Mouse (Mus musculus) liver, embryonic 11.5 days (tissue): ENCODE measurements at regions not wholly inside any gene's neighbourhood (a gene's known extent, or its start where the extent isn't known, plus 50 kb on each side); places are given as distances from the start of the nearest gene placed in this dataset.

Source experiments
- ATAC-seq: fragments of 200-750 bp; cut with Nextera tagmentation; replicated peaks from 2 replicates; pipeline ENCODE4 v1.8.0; 2017; ENCODE audit warnings: moderate number of reproducible peaks, mild to moderate bottlenecking, moderate TSS enrichment, moderate library complexity; ENCODE audit not compliant: low FRiP score
- DNase-seq: peaks from one replicate; pipeline ENCODE4 v3.0.0-alpha.2; 2017; ENCODE audit warnings: low spot score
- H3K27ac ChIP-seq: fragments of 300-500 bp; sonication (generic); 2 replicates; pipeline ENCODE4 v1.5.1; 2014; ENCODE audit warnings: mild to moderate bottlenecking, low read depth, low read length, control low read depth
- H3K27me3 ChIP-seq: fragments of 300-500 bp; sonication (generic); replicated peaks from 2 replicates; pipeline ENCODE4 v1.6.1; 2014; ENCODE audit warnings: low read length, mixed read lengths; ENCODE audit not compliant: control insufficient read depth, insufficient read depth
- H3K36me3 ChIP-seq: fragments of 300-500 bp; sonication (generic); 2 replicates; pipeline ENCODE4 v1.6.1; 2014; ENCODE audit warnings: mild to moderate bottlenecking, low read length, moderate library complexity, mixed read lengths; ENCODE audit not compliant: control insufficient read depth, insufficient read depth
- H3K4me1 ChIP-seq: fragments of 300-500 bp; sonication (generic); replicated peaks from 2 replicates; pipeline ENCODE4 v1.6.1; 2014; ENCODE audit warnings: low read length, mixed read lengths; ENCODE audit not compliant: control insufficient read depth, insufficient read depth
- H3K4me2 ChIP-seq: fragments of 300-500 bp; sonication (generic); 2 replicates; pipeline ENCODE4 v1.6.1; 2014; ENCODE audit warnings: mild to moderate bottlenecking, control low read depth, moderate library complexity
- H3K4me3 ChIP-seq: fragments of 300-500 bp; sonication (generic); 2 replicates; pipeline ENCODE4 v1.5.1; 2014; ENCODE audit warnings: low read depth, low read length, control low read depth
- H3K9ac ChIP-seq: fragments of 300-500 bp; sonication (generic); 2 replicates; pipeline ENCODE4 v1.6.1; 2014; ENCODE audit warnings: low read depth, low read length, control low read depth
- H3K9me3 ChIP-seq: fragments of 300-500 bp; sonication (generic); 2 replicates; pipeline ENCODE4 v1.6.1; 2016; ENCODE audit warnings: low read length, inconsistent platforms, mixed read lengths; ENCODE audit not compliant: control insufficient read depth
- WGBS: fragments of 180-500 bp; shearing (Covaris S2); extraction: QIAGEN DNeasy Blood & Tissue Kit; methylation state at CpG from one replicate; pipeline ENCODE4 v1.1.7; 2014; 5-methylcytosine and 5-hydroxymethylcytosine counted together

DNA sequence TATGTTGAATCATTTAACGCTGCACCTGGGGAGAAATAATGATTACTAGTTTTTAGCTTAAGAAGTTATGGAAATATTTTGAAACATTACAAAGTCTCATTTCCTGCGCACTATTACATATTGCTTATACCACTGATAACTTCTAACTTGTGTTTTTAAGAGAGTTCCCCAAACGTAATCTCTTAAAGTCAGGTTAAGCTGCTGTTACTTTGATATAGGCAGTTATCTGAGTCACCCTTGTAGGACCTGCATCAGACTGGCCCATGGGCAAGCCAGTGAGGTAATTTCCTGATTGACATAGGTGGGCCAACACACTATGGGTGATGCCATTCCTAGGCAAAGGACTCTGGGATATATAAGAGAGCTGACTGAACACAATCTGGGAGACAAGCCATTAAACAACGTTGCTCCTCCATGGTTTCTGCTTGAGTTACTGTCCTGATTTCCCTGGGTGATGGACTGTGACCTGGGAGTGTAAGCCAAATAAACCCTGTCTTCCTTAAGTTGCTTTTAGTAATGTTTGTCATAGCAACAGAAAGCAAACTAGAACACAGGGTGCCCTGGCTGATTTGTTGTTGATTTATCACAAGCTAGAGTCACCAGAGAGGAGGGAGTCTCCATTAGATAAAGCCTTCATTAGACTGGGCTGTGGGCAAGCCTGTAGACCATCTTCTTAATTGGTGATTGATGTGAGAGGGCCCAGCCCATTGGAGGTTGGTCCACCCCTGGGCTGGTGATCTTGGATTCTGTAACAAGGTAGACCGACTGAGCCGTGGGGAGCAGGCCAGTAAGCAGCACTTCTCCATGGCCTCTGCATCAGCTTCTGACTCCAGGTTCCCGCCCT, 139.3 kb upstream of the Gm17728 start:
- no peak for ATAC-seq
- Histone ChIP-seq H3K4me2 (no peak overlapping the region), H3K36me3 (no peaks in the 10 kb centered on the region)

DNA sequence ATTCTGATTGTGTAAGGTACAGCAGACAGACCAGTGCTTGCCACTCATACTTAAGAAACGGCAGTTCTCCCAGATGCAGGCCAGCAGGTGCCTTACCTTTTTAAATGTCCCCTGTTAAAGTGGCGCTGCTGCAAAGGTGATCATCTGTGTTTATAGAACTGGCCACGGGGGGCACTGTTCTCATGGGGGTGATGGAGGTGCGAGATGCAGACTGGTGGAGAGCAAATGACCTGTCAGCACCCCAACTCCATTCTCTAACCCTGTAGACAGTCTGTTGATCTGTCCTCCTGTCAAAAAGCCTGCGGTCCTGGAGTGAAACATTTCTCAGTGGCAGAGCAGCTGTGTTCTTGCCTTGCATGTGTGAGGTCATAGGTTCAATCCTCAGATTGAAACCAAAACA, 135.4 kb upstream of the Gm17728 start:
- DNase-seq (no peak), ATAC-seq (no peak)
- no peaks in the 10 kb centered on the region for H3K27me3 ChIP-seq

More for the DNA sequence above, 139.3 kb upstream of the Gm17728 start:
- 77% methylated on average over 7 of the region's 7 CpGs for WGBS
- H3K9me3 ChIP-seq = no peaks in the 10 kb centered on the region
- no peak overlapping the region for H3K4me3 ChIP-seq
- no peak overlapping the region for H3K27ac ChIP-seq
- no peaks in the 10 kb centered on the region for H3K4me1 ChIP-seq
- no peaks in the 10 kb centered on the region for H3K27me3 ChIP-seq
- DNase-seq = no peak
- H3K9ac ChIP-seq = no peak overlapping the region

DNA sequence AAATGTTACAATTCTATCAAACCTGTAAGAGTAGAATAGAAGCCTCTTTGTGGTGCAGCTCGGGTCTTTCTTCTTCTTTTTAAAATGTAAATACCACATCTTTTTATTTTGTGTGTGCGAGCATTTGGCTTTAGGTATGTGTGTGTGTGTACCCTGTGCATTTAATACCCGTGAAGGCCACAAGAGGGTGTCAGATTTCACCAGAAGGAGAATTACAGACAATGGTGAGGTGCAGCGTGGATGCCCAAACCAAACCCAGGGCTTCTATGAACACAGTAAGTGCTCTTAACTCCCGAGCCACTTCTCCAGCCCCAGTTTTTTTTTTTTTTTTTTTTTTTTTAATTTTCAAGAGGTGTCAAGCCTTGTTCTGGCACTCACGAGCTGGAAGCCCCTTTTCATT, 135.0 kb upstream of the Gm17728 start:
- H3K9ac ChIP-seq = no peak overlapping the region
- no peak overlapping the region for H3K4me3 ChIP-seq
- ATAC-seq = no peak
- no peak for DNase-seq
- H3K9me3 ChIP-seq = no peaks in the 10 kb centered on the region
- H3K36me3 ChIP-seq = no peaks in the 10 kb centered on the region
- H3K27me3 ChIP-seq = no peaks in the 10 kb centered on the region
- H3K27ac ChIP-seq = no peak overlapping the region
- whole genome bisulfite sequencing = 73% methylated on average over 6 of the region's 6 CpGs
- H3K4me2 ChIP-seq = no peak overlapping the region
- H3K4me1 ChIP-seq = no peaks in the 10 kb centered on the region

More for the DNA sequence above, 135.4 kb upstream of the Gm17728 start:
- 45% methylated on average over 5 of the region's 5 CpGs for WGBS
- Histone ChIP-seq H3K9me3 (no peaks in the 10 kb centered on the region), H3K4me3 (no peak overlapping the region), H3K36me3 (no peaks in the 10 kb centered on the region), H3K27ac (no peak overlapping the region), H3K4me1 (no peaks in the 10 kb centered on the region), H3K4me2 (no peak overlapping the region), H3K9ac (no peak overlapping the region)

DNA sequence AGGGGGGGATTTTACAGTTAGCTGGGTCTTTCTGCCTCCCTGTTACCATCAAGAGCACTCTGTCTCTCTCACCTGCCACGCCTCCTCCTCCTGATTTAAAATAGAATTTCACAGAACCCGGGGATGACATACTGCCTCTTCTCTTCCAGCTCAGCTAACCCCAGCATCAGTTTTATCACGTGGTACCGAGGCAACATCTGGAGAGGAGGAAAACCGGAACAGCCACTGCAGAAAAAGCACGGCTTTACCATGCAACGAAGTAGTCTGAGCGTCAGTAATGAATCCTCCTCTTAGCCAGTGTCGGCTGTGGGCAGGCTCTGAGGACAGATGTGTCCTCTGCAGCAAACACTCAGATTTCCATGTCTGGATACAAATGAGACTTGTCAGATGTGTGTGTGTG, 134.2 kb upstream of the Gm17728 start:
- DNase-seq (no peak), ATAC-seq (no peak)
- 68% methylated on average over 9 of the region's 9 CpGs for WGBS
- no peak overlapping the region for H3K4me3 ChIP-seq
- H3K9ac ChIP-seq = no peak overlapping the region
- H3K27ac ChIP-seq = no peak overlapping the region
- H3K27me3 ChIP-seq = no peaks in the 10 kb centered on the region
- H3K36me3 ChIP-seq = no peaks in the 10 kb centered on the region
- H3K4me1 ChIP-seq = no peaks in the 10 kb centered on the region
- no peaks in the 10 kb centered on the region for H3K9me3 ChIP-seq
- H3K4me2 ChIP-seq = no peak overlapping the region

DNA sequence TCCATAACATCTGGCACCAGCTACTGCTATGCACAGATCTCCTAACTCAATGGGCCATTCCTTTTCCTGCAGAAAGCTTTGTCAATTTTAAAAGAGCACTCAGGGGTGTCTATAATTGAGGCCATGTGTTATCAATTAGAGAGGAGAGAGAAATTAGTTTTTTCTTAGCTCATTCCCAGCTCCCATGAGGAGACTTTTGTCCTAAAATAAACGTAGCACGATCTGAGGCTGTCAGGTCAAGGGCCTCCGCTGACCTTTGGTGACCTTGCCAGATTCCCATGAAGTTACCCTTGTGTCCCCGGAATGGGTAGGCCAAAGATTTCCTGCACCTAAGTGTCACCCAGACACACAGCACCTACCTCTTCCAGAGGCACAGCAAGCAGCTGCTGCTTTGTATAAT, 130.3 kb upstream of the Gm17728 start:
- H3K9ac ChIP-seq = no peak overlapping the region
- 70% methylated on average over 4 of the region's 4 CpGs for WGBS

DNA sequence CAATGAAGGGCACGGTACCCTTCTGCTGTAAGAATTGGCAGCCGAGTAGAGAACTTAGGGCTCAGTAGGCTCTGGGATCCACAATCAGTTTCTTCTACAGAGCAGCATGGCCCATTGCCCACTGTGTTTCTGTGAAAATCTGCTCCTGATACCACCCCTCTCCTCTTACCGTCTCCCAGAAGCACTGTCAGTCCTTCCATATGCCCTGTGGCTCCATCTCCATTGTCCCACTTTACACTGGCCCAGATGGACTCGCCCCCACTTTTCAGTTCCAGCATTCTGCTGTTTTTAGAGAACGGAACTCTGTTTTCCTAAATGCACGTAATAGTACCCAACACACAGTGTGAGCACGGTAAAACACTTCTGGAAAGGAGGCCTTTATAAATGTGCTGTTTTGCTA, 129.6 kb upstream of the Gm17728 start:
- WGBS = 85% methylated on average over 7 of the region's 7 CpGs
- Histone ChIP-seq H3K9me3 (no peaks in the 10 kb centered on the region), H3K27me3 (no peaks in the 10 kb centered on the region), H3K9ac (no peak overlapping the region), H3K4me2 (no peak overlapping the region), H3K4me1 (no peaks in the 10 kb centered on the region), H3K4me3 (no peak overlapping the region), H3K36me3 (no peaks in the 10 kb centered on the region), H3K27ac (no peak overlapping the region)
- DNase-seq (no peak), ATAC-seq (no peak)

More for the DNA sequence above, 130.3 kb upstream of the Gm17728 start:
- Histone ChIP-seq H3K27me3 (no peaks in the 10 kb centered on the region), H3K4me1 (no peaks in the 10 kb centered on the region), H3K27ac (no peak overlapping the region), H3K4me3 (no peak overlapping the region), H3K4me2 (no peak overlapping the region), H3K9me3 (no peaks in the 10 kb centered on the region), H3K36me3 (no peaks in the 10 kb centered on the region)
- DNase-seq (no peak), ATAC-seq (no peak)

DNA sequence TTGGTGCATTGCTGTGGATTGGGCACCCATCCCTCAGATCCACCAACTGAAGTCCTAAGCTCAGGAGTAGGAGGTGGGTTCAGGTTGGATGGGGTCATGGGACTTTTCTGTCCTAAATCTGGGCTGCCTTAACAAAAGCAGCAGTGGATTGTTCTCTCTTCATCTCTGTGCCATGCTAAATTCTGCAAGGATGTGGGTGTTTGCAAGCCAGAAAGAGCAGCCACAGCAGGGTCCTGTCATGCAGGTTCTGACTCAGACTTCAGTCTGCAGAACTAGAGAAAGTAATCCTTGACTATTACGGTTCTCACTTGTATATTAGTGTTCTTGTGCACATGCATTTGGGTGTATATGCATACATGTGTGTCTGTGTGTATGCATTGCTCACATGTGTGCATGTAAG, 125.5 kb upstream of the Gm17728 start:
- DNase-seq (no peak), ATAC-seq (no peak)
- Histone ChIP-seq H3K4me2 (no peak overlapping the region), H3K4me1 (no peaks in the 10 kb centered on the region), H3K27me3 (no peaks in the 10 kb centered on the region), H3K36me3 (no peaks in the 10 kb centered on the region), H3K9me3 (no peaks in the 10 kb centered on the region), H3K27ac (no peak overlapping the region), H3K4me3 (no peak overlapping the region), H3K9ac (no peak overlapping the region)
- 70% methylated on average over 1 of the region's 1 CpGs for WGBS

DNA sequence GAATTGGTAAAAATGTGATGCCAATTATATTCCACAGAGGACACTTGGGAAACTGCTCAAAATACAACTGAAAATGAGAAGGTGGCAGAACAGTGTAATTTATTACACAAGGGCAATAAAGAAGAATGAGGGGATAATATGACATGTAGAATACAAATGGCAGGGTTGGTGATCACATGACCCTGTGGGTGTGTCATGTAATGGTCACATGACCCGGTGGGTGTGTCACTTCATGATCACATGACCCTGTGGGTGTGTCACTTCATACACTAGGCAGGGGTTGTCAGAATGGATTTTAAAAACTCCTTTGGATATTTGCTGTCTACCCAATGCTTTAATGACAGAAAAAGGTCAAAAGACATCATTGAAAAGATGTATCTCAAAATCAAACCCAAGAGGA, 123.6 kb upstream of the Gm17728 start:
- Histone ChIP-seq H3K4me1 (no peaks in the 10 kb centered on the region), H3K4me2 (no peak overlapping the region), H3K27me3 (no peaks in the 10 kb centered on the region), H3K27ac (no peak overlapping the region), H3K9ac (no peak overlapping the region), H3K9me3 (no peaks in the 10 kb centered on the region), H3K36me3 (no peaks in the 10 kb centered on the region), H3K4me3 (no peak overlapping the region)
- no peak for DNase-seq
- 85% methylated on average over 1 of the region's 1 CpGs for WGBS
- no peak for ATAC-seq

DNA sequence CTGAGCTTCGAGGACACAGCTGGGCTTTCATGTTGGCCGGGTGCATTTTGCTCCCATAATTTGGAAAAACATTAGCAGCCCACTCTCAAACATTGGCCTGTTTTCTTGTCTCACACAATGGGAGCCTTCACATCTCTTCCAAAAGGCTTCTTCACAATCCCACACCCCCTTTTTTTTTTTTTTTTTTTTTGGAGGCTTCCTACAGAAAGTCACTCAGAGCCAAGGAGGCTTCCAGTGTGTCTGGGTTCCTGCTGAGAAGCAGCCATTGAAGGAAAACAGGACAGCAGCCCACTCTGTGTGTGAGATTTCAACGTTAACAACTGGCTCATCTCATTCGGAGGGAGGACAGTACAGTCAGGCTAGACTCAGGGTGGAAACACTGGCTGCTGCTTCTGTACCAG, 120.8 kb upstream of the Gm17728 start:
- 49% methylated on average over 4 of the region's 4 CpGs for WGBS
- H3K27me3 ChIP-seq = no peaks in the 10 kb centered on the region
- H3K9me3 ChIP-seq = no peaks in the 10 kb centered on the region

More for the DNA sequence above, 120.8 kb upstream of the Gm17728 start:
- no peak overlapping the region for H3K27ac ChIP-seq
- H3K4me3 ChIP-seq = no peak overlapping the region
- ATAC-seq (no peak), DNase-seq (no peak)
- H3K4me1 ChIP-seq = no peaks in the 10 kb centered on the region
- H3K36me3 ChIP-seq = no peaks in the 10 kb centered on the region
- no peak overlapping the region for H3K9ac ChIP-seq
- no peak overlapping the region for H3K4me2 ChIP-seq
